10 mouse cellular contexts compared by ENCODE assay signal in the genomic region with DNA sequence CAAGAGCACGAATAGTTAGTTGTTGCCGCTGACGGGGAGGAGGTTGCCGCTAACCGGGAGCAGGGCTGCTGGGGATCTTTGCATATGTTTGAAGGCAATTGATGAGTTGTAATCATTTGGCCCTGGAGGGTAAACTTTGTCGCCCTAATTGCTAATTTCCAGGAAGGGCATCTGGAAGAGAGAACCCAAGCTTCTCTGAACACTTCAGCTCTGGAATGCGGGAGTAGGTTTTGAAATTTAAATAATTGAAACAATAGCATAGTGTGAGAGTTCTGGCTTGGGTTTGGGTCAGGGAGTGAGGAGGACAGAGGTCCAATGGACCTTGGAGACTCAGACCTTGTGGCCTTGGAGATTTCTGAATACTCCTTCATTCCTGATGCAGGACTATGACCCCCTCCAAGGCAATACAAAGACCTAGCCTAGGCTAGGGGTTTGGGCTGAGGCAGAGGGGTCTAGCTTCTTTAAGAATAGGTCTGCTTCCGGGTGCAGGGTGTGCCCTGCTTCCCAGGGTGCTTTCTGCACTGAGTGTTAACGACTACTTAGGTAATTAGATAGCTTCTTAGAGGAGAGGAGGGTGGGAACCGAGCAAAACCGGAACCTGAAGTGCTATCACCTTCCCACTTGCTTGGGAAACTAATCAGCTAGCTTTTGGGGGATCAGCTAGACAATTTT. TPM values are rescaled to one million over a fixed set of nuclear protein-coding genes. Genes with fewer than 3 reads are reported as not detected.
DNase-seq lines count a peak whose midpoint lies in the region; ATAC-seq and TF ChIP-seq lines count a peak whose summit lies in the region.
"Had no signal": no experiment of that assay in that cellular context is flagged by ENCODE, and none has a peak within 500 bp of the region (broad histone marks: within the 10 kb centered on the region; RNA-seq: fewer than 3 reads in every experiment).

No protein-coding gene starts in this region.

- no peak for TF ChIP-seq CTCF in liver, postnatal 0 days (IDR thresholded peaks at IDR 0.05; ENCODE audit: low read depth)

- intact Hi-C loops in gastrocnemius, postnatal 36 days (cut with DNase I), result loop anchor here (10.0 kb wide), 1 partner anchor 327 kb away; a partner anchor contains a TSS

- H3K36me3 ChIP-seq in liver, postnatal 0 days (replicated peaks; ENCODE audit: insufficient read depth, low read length), result no peaks in the 10 kb centered on the region
- no peaks in the 10 kb centered on the region for H3K36me3 ChIP-seq in embryonic facial prominence, embryonic 14.5 days (ENCODE audit: control insufficient read depth, insufficient read depth, low read length)
- H3K36me3 ChIP-seq in limb, embryonic 11.5 days (ENCODE audit: control insufficient read depth, insufficient read depth, low read length), result no peaks in the 10 kb centered on the region

- H3K27me3 ChIP-seq in liver, postnatal 0 days (ENCODE audit: insufficient read depth, low read length), result peaks cover 97% of the 10 kb centered on the region
- peaks cover 100% of the 10 kb centered on the region for H3K27me3 ChIP-seq in embryonic facial prominence, embryonic 14.5 days (replicated peaks; ENCODE audit: control insufficient read depth, insufficient read depth, low read length)
- peaks cover 97% of the 10 kb centered on the region for H3K27me3 ChIP-seq in limb, embryonic 11.5 days (ENCODE audit: control insufficient read depth, insufficient read depth, low read length)
- H3K27me3 ChIP-seq: Patski had no signal

- WGBS in liver, postnatal 0 days (ENCODE audit: insufficient replicate concordance), result 2% methylated on average over 11 of the region's 11 CpGs
- WGBS in embryonic facial prominence, embryonic 14.5 days, result under 1% methylated on average over 11 of the region's 11 CpGs
- WGBS in limb, embryonic 11.5 days, result under 1% methylated on average over 11 of the region's 11 CpGs

- no peak overlapping the region for H3K27ac ChIP-seq in liver, postnatal 0 days (ENCODE audit: low read depth)
- no peak overlapping the region for H3K27ac ChIP-seq in embryonic facial prominence, embryonic 14.5 days (replicated peaks; ENCODE audit: low read depth, low read length)
- no peak overlapping the region for H3K27ac ChIP-seq in limb, embryonic 11.5 days (replicated peaks; ENCODE audit: low read depth, low read length)

- H3K4me3 ChIP-seq in liver, postnatal 0 days (ENCODE audit: low read depth, low read length), result no peak overlapping the region
- H3K4me3 ChIP-seq in embryonic facial prominence, embryonic 14.5 days (ENCODE audit: low read depth, low read length), result peak overlapping the region; percentile 41; the same call in 1 of the 2 replicates
- H3K4me3 ChIP-seq in limb, embryonic 11.5 days (ENCODE audit: low read depth, low read length), result no peak overlapping the region

- ATAC-seq in liver, postnatal 0 days, result no peak
- ATAC-seq in embryonic facial prominence, embryonic 14.5 days (ENCODE audit: low read depth), result no peak
- ATAC-seq in limb, embryonic 11.5 days (ENCODE audit: insufficient number of reproducible peaks, low FRiP score, low TSS enrichment, low read depth), result no peak
- ATAC-seq: Patski had no signal

- peaks cover 21% of the 10 kb centered on the region for H3K4me1 ChIP-seq in liver, postnatal 0 days (ENCODE audit: insufficient read depth)
- H3K4me1 ChIP-seq in embryonic facial prominence, embryonic 14.5 days (ENCODE audit: control insufficient read depth, insufficient read depth, low read length), result 0 out of 2 replicates have a peak, but pooled peaks cover 4% of the 10 kb centered on the region
- peaks cover 20% of the 10 kb centered on the region for H3K4me1 ChIP-seq in limb, embryonic 11.5 days (ENCODE audit: control insufficient read depth, insufficient read depth, low read length)

- no peak overlapping the region for H3K9ac ChIP-seq in liver, postnatal 0 days (replicated peaks)
- no peak overlapping the region; the same call in 1 of the 2 replicates for H3K9ac ChIP-seq in embryonic facial prominence, embryonic 14.5 days (ENCODE audit: low read depth, low read length)
- no peak overlapping the region for H3K9ac ChIP-seq in limb, embryonic 11.5 days (ENCODE audit: low read length)

- no peak for TF ChIP-seq EP300 in liver, postnatal 0 days (IDR thresholded peaks at IDR 0.05; ENCODE audit: low read depth)

- peak; percentile 9 for DNase-seq in liver, postnatal 0 days
- no peak for DNase-seq in liver
- DNase-seq in embryonic facial prominence, embryonic 14.5 days (ENCODE audit: low spot score), result no peak
- DNase-seq in limb, embryonic 11.5 days (ENCODE audit: low spot score), result peak; percentile 51
- DNase-seq in gastrocnemius, postnatal 36 days, result no peak
- DNase-seq in urinary bladder, postnatal 25 days (ENCODE audit: low spot score), result no peak
- DNase-seq in kidney, adult 9 months, result no peak
- DNase-seq: gastrocnemius, postnatal 10 days; lung, postnatal 14 days had no signal

- H3K4me2 ChIP-seq in liver, postnatal 0 days (ENCODE audit: low read depth, low read length), result no peak overlapping the region
- H3K4me2 ChIP-seq in embryonic facial prominence, embryonic 14.5 days (ENCODE audit: low read depth, low read length), result no peak overlapping the region; the same call in 1 of the 2 replicates
- no peak overlapping the region for H3K4me2 ChIP-seq in limb, embryonic 11.5 days (ENCODE audit: low read depth, severe bottlenecking)

- no peaks in the 10 kb centered on the region for H3K9me3 ChIP-seq in liver, postnatal 0 days (ENCODE audit: low read length)
- no peaks in the 10 kb centered on the region for H3K9me3 ChIP-seq in embryonic facial prominence, embryonic 14.5 days (ENCODE audit: control insufficient read depth, low read length)
- no peaks in the 10 kb centered on the region for H3K9me3 ChIP-seq in limb, embryonic 11.5 days (ENCODE audit: control insufficient read depth, low read length)

RNA-seq across cellular contexts. Expression of a gene that starts 8.9 kb away (rescaled TPM):
- not detected in 2 replicates for polyA plus RNA-seq in liver, postnatal 0 days (2015; fragmentation: Nextera tagmentation; extraction: Ambion mirVana)
- 1.8 and 2.6 TPM in 2 replicates for polyA plus RNA-seq in embryonic facial prominence, embryonic 14.5 days (2014; fragmentation: Nextera tagmentation; extraction: Ambion mirVana)
- 0.11 and 0.23 TPM in 2 replicates for polyA plus RNA-seq in limb, embryonic 11.5 days (2014; fragmentation: Nextera tagmentation; extraction: Ambion mirVana)
- not detected for total RNA-seq in gastrocnemius, postnatal 36 days (2021)
- total RNA-seq: gastrocnemius, postnatal 10 days had no signal
- polyA plus RNA-seq: Patski had no signal

Comparison
In these comparisons a context has a peak if more than half of its experiments do, and no peak if none do; other contexts are left out.
1. DNase-seq: peak in liver, postnatal 0 days (single experiment) and limb, embryonic 11.5 days (single experiment); none in liver (single experiment), embryonic facial prominence, embryonic 14.5 days (single experiment), gastrocnemius, postnatal 36 days (0 of 2), urinary bladder, postnatal 25 days (single experiment) and kidney, adult 9 months (single experiment).